Mouse (Mus musculus) MEL (cell line): Measurements from ENCODE around the gene Tbc1d30.

Experiments
- CTCF ChIP-seq, 3 experiments: IDR thresholded peaks in 2 of 3; conservative IDR thresholded peaks in 1 of 3; 2 replicates each; pipeline ENCODE4 v1.5.1; 2011 to 2012; ENCODE audit warnings: low read length in 3 of 3, low read depth in 2 of 3, mild to moderate bottlenecking in 2 of 3, improper control_type of control experiment in 1 of 3, inconsistent platforms in 1 of 3, mixed read lengths in 1 of 3, moderate library complexity in 1 of 3; ENCODE audit not compliant: control insufficient read depth in 1 of 3, insufficient read depth in 1 of 3, poor library complexity in 1 of 3, severe bottlenecking in 1 of 3
- HCFC1 ChIP-seq: IDR thresholded peaks from 2 replicates; pipeline ENCODE4 v1.6.1; 2012; ENCODE audit warnings: low read depth, mild to moderate bottlenecking, inconsistent platforms, low read length, improper control_type of control experiment, moderate library complexity
- POLR2A ChIP-seq, 2 experiments: IDR thresholded peaks; 2 replicates each; pipeline ENCODE4 v1.6.1; 2011 to 2012; ENCODE audit warnings: low read length in 2 of 2, mild to moderate bottlenecking in 2 of 2, control low read depth in 1 of 2, improper control_type of control experiment in 1 of 2, low read depth in 1 of 2, moderate library complexity in 1 of 2; ENCODE audit not compliant: control insufficient read depth in 1 of 2, insufficient read depth in 1 of 2, poor library complexity in 1 of 2
- TBP ChIP-seq: IDR thresholded peaks from 2 replicates; pipeline ENCODE4 v1.8.0; 2011; ENCODE audit warnings: low read depth, low read length, improper control_type of control experiment
- ZC3H11A ChIP-seq: IDR thresholded peaks from 2 replicates; pipeline ENCODE4 v1.6.1; 2012; ENCODE audit warnings: low read depth, mild to moderate bottlenecking, inconsistent platforms, low read length, improper control_type of control experiment

GRCm38 (mm10) chr10:121227403-121227802 is 123.7 kb downstream of the Tbc1d30 start:
- no peak for TF ChIP-seq ZC3H11A
- no peak for TF ChIP-seq TBP
- TF ChIP-seq CTCF (IDR thresholded peaks at IDR 0.05 in 2 of 3, conservative IDR thresholded peaks at IDR 0.05 in 1 of 3; ENCODE audit: control insufficient read depth in 1 of 3, insufficient read depth in 1 of 3, low read depth in 2 of 3, low read length in 3 of 3, poor library complexity in 1 of 3, severe bottlenecking in 1 of 3): no peak
- TF ChIP-seq POLR2A (IDR thresholded peaks at IDR 0.05; ENCODE audit: control insufficient read depth in 1 of 2, insufficient read depth in 1 of 2, low read depth in 1 of 2, low read length in 2 of 2, poor library complexity in 1 of 2): no peak
- no peak for TF ChIP-seq HCFC1
